Mouse (Mus musculus) embryonic facial prominence, embryonic 10.5 days (tissue): ENCODE measurements around the gene Cbs. TPM values are rescaled to one million over a fixed set of nuclear protein-coding genes. Genes with fewer than 3 reads are reported as not detected.

Experiments used
- DNase-seq: peaks from one replicate; pipeline ENCODE4 v3.0.0-alpha.2; 2017; ENCODE audit warnings: low spot score
- H3K27ac ChIP-seq: fragments of 300-500 bp; sonication (generic); replicated peaks from 2 replicates; pipeline ENCODE4 v1.5.1; 2016; ENCODE audit warnings: mild to moderate bottlenecking
- H3K27me3 ChIP-seq: fragments of 300-500 bp; sonication (generic); replicated peaks from 2 replicates; pipeline ENCODE4 v1.6.1; 2016; ENCODE audit warnings: low read depth, mild to moderate bottlenecking; ENCODE audit not compliant: poor library complexity, severe bottlenecking
- H3K36me3 ChIP-seq: fragments of 300-500 bp; sonication (generic); replicated peaks from 2 replicates; pipeline ENCODE4 v1.6.1; 2016; ENCODE audit warnings: mild to moderate bottlenecking, moderate library complexity
- H3K4me1 ChIP-seq: fragments of 300-500 bp; sonication (generic); 2 replicates; pipeline ENCODE4 v1.6.1; 2016
- H3K4me3 ChIP-seq: fragments of 300-500 bp; sonication (generic); 2 replicates; pipeline ENCODE4 v1.5.1; 2016; ENCODE audit warnings: mild to moderate bottlenecking, moderate library complexity
- H3K9me3 ChIP-seq: fragments of 300-500 bp; sonication (generic); 2 replicates; pipeline ENCODE4 v1.6.1; 2016; ENCODE audit warnings: mild to moderate bottlenecking
- WGBS: fragments of 180-500 bp; shearing (Covaris S2); methylation state at CpG from one replicate; pipeline ENCODE4 v1.1.7; 2016; 5-methylcytosine and 5-hydroxymethylcytosine counted together
- polyA plus RNA-seq: library from polyadenylated mRNA; unstranded; fragments of >200 nt; fragmentation: Nextera tagmentation; extraction: Ambion mirVana; gene quantifications from 2 replicates; pipeline ENCODE4 v1.2.1, GENCODE M21; 2016

Gene Cbs
- 2.5 and 2.8 TPM in 2 replicates for polyA plus RNA-seq

DNA sequence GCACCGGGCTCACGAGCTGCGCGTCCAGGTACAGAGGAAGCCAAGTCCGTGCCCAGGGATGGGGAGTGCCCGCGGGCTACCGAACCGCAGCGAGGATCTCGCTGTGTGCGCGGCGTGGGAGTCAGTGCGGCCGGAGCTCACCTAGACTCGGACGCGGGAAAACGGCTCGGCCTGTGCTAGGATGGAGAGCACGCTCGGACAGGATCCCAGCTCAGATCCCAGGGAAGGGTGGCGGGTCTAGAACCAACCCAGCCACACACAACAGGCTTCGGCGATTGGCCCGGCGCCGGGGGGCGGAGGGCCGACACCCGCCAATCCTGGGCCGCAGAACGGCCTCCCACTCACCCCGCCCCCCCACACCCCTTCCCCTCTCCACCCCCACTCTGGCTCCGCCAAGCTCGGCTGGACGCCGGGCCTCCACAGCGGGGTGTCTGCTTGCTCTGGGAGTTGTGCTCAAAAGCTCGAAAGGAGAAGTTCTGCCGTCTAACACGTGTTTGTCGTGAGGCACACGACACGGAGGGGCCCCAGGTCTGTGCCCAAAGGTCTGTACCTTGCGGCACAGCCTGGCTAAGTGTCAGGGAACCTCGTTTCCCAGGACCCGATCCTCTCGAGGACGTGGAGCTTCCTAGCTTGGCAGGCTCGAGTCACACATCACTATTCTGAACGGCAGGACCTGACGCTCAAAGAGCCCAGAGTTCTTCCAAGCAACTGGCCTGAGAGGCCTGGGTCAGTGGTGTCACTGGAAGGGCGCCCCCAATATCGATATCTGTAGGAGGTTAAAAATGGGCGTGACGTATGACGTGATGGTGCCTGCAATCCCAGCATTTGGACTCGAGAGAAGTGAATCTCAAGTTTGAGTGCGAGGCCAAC lies at the start of gene Cbs:
Cbs (minus strand) TSS at position 297 of the 870 bp plus-strand sequence.
- Histone ChIP-seq H3K27ac (peak within 1 kb of the TSS; percentile 58; the same call in 1 of the 2 replicates), H3K9me3 (no peaks in the 10 kb centered on the region), H3K36me3 (no peaks in the 10 kb centered on the region), H3K4me3 (peak within 1 kb of the TSS; percentile 66), H3K4me1 (peaks cover 20% of the 10 kb centered on the region), H3K27me3 (peaks cover 36% of the 10 kb centered on the region)
- DNase-seq = peak; percentile 90
- 1% methylated on average over 61 of the region's 61 CpGs for WGBS

DNA sequence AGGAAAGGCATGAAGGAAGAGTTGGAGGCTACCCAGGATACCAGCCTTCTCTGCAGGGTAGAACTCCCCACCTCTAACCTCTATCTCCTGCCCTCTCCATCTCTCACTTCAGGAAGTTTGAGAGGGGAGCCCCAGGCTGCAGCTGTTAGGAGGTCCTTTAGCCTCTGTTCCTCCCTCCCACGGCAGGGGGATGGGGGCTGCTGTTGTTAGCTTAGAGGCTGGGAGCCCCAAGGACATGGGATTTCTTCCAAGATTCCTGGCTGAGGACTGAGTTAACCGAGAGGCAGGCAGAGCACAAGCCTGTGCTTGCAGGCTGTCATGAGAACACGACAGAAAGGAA lies 49.2 kb upstream of the Cbs start:
- 25% methylated on average over 3 of the region's 3 CpGs for WGBS
- Histone ChIP-seq H3K36me3 (no peaks in the 10 kb centered on the region), H3K27me3 (peaks cover 19% of the 10 kb centered on the region; the same call in 1 of the 2 replicates), H3K4me1 (peaks cover 20% of the 10 kb centered on the region), H3K9me3 (no peaks in the 10 kb centered on the region), H3K27ac (peak overlapping the region; percentile 82), H3K4me3 (no peak overlapping the region)
- peak; percentile 32 for DNase-seq

DNA sequence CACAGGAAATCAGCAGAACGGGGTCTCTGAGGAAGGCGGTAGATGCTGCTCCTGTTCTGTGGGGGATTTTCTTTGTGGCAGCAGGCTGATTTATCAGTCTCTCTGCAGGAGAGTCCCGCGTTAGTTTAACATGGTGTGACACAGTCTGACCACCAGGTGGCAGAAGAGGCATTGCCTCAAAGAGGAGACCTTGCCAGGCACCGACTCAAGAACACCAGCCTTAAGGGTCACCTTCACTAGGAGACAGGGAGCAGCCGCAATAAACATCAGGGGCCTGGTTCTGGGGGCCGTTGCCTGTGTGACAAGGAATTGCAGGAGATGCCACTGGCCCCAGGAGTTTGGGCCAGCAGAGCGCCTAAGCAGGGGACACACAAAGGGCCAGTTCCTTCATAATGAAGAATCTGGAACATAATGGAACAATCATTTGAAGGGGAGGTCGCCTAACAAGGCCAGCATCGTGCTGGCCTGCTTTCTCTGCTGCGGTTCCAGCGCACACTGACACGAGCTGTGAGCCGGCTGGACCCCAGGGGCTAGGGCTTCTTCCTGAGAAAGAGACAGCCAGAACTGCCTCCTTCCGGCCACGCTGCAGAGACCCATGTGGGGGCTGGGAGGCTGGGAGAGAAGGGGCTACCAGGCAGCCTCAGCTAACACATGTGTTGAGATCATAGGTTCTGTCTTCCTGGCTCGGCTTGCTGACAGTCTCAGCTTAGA lies 48.6 kb upstream of the Cbs start:
- Histone ChIP-seq H3K27me3 (peaks cover 19% of the 10 kb centered on the region; the same call in 1 of the 2 replicates), H3K27ac (peak overlapping the region; percentile 82), H3K4me3 (peak overlapping the region; percentile 32; the same call in 1 of the 2 replicates), H3K9me3 (no peaks in the 10 kb centered on the region), H3K4me1 (peaks cover 20% of the 10 kb centered on the region), H3K36me3 (no peaks in the 10 kb centered on the region)
- WGBS = 16% methylated on average over 17 of the region's 17 CpGs
- peak; percentile 86 for DNase-seq

DNA sequence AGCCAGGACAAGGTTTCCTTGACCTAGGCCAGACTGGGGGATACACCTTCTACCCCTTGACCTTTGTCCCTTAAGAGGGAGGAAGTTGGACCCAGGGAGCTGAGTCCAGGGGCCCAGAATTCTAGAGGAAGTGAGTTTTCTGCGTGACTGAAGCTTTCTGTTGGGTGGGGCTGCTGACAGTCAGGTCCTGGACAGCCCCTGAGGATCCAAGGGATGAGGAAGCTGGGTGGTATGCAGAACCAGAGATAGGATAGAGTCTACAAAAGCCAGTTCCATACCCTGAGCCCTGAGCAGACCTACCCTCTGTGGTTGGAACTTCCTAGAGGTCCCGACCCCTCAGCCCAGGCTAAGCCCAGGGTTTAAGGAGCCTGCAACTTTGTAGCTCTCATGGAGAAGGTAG lies 43.4 kb upstream of the Cbs start:
- no peaks in the 10 kb centered on the region for H3K36me3 ChIP-seq
- WGBS = 70% methylated on average over 2 of the region's 2 CpGs
- no peaks in the 10 kb centered on the region for H3K9me3 ChIP-seq
- no peak overlapping the region for H3K4me3 ChIP-seq
- DNase-seq = no peak
- peaks cover 26% of the 10 kb centered on the region; the same call in 1 of the 2 replicates for H3K27me3 ChIP-seq
- no peak overlapping the region for H3K27ac ChIP-seq
- H3K4me1 ChIP-seq = peaks cover 9% of the 10 kb centered on the region

DNA sequence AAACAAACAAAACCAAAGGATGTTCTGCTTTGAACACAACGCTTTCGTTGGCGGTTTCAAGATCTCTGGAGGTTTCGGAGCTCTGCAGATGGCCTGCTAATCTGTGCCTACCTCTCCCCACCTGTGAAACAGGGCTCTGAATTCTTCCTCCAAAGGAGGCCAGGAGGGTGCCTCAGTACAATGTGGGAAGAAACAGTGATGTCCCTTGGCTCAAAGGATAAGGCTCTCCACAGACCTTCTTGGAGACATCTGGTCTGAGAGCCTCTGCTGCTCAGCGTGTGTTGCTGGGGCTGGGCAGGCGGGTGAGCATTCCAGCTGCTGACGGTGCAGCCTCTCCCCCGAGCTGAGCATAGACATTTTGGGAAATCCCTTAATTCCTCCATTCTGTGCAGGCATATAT lies 40.5 kb upstream of the Cbs start, which contains the start of gene Cryaa:
Cryaa (plus strand) TSS at position 301 of the 400 bp plus-strand sequence.
- Histone ChIP-seq H3K4me1 (no peaks in the 10 kb centered on the region), H3K36me3 (no peaks in the 10 kb centered on the region), H3K4me3 (no peak within 1 kb of the TSS), H3K27ac (no peak within 1 kb of the TSS), H3K9me3 (no peaks in the 10 kb centered on the region), H3K27me3 (0 out of 2 replicates have a peak, but pooled peaks cover 12% of the 10 kb centered on the region)
- WGBS = 75% methylated on average over 8 of the region's 8 CpGs
- no peak for DNase-seq

DNA sequence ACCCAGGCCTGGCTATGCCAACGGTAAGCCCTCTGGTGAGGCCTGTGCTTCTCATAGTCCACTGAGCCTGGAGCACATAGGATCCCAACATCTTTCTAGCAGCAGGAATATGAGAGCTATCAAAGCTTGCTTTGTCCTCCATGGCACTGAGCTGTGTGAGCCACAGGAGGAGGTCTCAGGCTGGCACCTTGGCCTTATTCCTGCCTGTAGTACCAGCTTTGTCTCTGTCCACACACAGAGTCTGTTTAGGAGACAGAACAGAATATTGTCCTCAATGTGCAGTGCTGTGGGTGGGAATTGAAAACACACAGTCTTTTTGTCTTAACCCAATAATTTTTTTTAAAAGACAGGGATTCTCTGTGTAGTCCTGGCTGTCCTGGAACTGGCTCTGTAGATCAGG lies 37.4 kb upstream of the Cbs start:
- Histone ChIP-seq H3K27ac (no peak overlapping the region), H3K27me3 (0 out of 2 replicates have a peak, but pooled peaks cover 7% of the 10 kb centered on the region), H3K9me3 (no peaks in the 10 kb centered on the region), H3K4me1 (peaks cover 17% of the 10 kb centered on the region), H3K36me3 (no peaks in the 10 kb centered on the region), H3K4me3 (no peak overlapping the region)
- 84% methylated on average over 1 of the region's 1 CpGs for WGBS
- no peak for DNase-seq

DNA sequence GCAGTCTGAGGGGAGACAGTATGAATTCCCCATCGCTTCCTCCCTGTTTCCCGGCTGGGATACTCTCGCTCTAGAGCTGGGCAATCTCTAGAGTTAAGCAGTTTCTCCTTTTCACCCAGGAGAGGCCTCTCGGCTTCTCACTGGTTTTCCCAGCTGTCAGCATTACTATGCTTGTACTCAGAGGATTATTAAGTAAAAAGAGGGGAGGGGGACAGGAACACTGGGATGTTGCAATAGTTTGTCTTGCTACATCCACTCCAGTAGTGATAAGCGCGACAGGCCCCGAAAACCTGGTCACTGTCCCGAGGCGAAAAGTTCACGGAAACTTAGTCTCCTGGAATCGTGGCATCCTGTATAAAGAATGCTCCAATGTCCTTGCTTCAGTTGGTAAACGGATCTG lies 35.2 kb upstream of the Cbs start:
- H3K9me3 ChIP-seq = no peaks in the 10 kb centered on the region
- WGBS = 86% methylated on average over 12 of the region's 12 CpGs
- H3K27me3 ChIP-seq = no peaks in the 10 kb centered on the region
- H3K4me1 ChIP-seq = peaks cover 17% of the 10 kb centered on the region
- no peak overlapping the region for H3K4me3 ChIP-seq
- 0 out of 2 replicates have a peak overlapping the region, but pooled peaks have one; percentile 24 for H3K27ac ChIP-seq
- H3K36me3 ChIP-seq = no peaks in the 10 kb centered on the region
- DNase-seq = no peak

DNA sequence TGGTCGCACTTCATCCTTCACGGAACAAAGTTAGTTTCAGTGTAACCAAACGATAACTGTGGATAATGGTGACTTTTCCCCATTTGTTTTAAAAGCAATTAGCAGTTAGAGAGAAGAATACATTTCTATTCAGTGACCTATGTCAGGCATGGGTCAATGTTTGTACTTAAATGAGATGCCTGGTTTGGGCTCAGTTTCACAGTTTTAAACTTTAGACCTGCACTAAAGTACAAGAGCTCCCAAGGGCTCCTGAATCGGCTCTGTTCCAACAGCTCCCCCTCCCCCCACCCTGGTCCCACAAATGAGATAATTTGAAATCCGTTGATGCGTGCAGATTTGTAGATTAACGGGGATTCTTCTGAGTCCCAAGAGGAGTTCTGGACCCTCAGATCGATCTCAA lies 34.7 kb upstream of the Cbs start:
- Histone ChIP-seq H3K27me3 (no peaks in the 10 kb centered on the region), H3K36me3 (no peaks in the 10 kb centered on the region), H3K4me3 (no peak overlapping the region), H3K9me3 (no peaks in the 10 kb centered on the region), H3K4me1 (peaks cover 17% of the 10 kb centered on the region), H3K27ac (no peak overlapping the region)
- no peak for DNase-seq
- WGBS = 69% methylated on average over 8 of the region's 8 CpGs

DNA sequence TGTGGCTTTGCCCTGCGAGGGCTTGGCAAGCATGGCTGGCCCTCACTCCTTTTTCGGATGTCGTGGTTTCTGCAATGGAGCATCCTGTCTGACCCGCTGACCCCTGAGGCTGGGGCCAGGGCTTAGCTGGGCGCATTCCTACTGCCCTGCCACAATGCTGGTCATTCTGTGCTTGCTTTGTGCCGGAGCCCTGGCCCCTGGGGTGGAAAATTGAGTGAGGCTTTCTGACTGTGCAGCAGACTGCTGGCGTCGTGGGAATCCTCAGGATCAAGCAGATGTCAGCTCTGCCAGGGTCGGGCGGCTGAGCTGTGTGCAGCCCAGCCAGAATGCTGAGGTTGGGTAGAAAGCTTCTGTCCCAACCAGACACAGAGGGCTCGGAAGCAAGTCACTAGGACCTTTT lies 33.1 kb upstream of the Cbs start:
- Histone ChIP-seq H3K4me3 (no peak overlapping the region), H3K27me3 (no peaks in the 10 kb centered on the region), H3K36me3 (no peaks in the 10 kb centered on the region), H3K4me1 (peaks cover 17% of the 10 kb centered on the region), H3K27ac (peak overlapping the region; percentile 31), H3K9me3 (no peaks in the 10 kb centered on the region)
- WGBS = 7% methylated on average over 11 of the region's 11 CpGs
- DNase-seq = peak; percentile 61

DNA sequence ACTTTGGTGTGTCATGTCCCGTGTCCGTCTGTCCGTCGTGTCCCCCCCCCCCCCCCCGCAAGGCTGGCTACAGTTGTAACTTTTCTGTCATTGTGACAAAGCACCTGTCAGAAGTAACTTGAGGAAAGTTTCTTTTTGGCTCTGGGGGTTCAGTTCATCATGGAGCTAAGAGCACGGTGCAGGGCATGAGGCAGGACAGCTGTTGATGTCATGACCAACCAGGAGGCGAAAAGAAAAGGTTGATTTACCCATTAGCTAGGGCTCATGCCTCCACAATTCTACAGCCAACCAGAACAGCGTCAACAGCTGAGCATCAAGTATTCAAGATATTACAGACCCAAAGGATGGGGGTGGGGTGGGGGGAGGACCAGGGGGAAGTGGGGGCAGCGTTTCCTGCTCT lies 31.3 kb upstream of the Cbs start:
- no peaks in the 10 kb centered on the region for H3K36me3 ChIP-seq
- H3K4me1 ChIP-seq = peaks cover 17% of the 10 kb centered on the region
- no peaks in the 10 kb centered on the region for H3K9me3 ChIP-seq
- 82% methylated on average over 9 of the region's 9 CpGs for WGBS
- no peak for DNase-seq
- no peaks in the 10 kb centered on the region for H3K27me3 ChIP-seq
- no peak overlapping the region for H3K27ac ChIP-seq
- H3K4me3 ChIP-seq = no peak overlapping the region

DNA sequence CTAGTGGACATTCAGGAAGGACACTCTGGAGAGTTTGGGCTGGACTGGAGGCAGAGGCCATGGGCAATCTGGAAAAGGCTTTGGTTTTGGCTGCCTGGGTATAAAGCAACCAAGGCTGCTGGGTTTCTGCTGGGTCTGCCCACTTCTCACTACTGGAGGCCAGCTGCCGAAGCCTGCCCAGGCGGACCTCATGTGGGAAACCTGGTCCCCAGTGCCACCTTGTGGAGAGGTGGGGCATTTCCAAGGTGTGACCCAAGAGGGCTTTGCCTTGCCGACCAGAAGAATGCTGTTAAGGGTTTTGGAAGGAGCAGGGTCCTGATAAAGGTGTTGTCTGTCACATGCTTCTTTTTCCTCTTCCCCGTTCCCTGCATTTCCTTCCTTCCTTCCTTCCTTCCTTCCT lies 27.7 kb upstream of the Cbs start:
- Histone ChIP-seq H3K36me3 (no peaks in the 10 kb centered on the region), H3K27me3 (no peaks in the 10 kb centered on the region), H3K27ac (no peak overlapping the region), H3K4me3 (no peak overlapping the region), H3K4me1 (peaks cover under 1% of the 10 kb centered on the region), H3K9me3 (no peaks in the 10 kb centered on the region)
- 11% methylated on average over 4 of the region's 4 CpGs for WGBS
- DNase-seq = peak; percentile 86

DNA sequence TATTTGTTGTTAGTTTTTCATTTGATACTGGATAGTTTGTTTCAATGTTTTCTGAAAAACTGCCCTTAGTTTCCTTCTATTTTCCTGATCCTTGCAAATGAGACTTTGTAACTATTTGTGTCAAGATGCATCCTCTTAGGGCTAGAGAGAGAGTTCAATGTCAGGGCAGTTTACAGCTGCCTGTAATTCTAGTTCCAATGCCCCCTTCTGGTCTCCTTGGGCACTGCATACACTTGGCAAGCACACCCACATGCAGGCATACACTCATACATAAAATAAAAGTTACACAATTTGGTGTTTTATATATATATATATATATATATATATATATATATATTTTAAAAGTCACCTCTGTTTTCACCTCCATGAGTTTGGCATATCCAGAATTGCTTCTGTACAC lies 25.8 kb upstream of the Cbs start:
- Histone ChIP-seq H3K36me3 (no peaks in the 10 kb centered on the region), H3K9me3 (no peaks in the 10 kb centered on the region), H3K4me3 (no peak overlapping the region), H3K27me3 (no peaks in the 10 kb centered on the region), H3K4me1 (peaks cover 9% of the 10 kb centered on the region), H3K27ac (no peak overlapping the region)
- no peak for DNase-seq
